25 mouse cellular contexts compared by ENCODE assay signal in the genomic region with DNA sequence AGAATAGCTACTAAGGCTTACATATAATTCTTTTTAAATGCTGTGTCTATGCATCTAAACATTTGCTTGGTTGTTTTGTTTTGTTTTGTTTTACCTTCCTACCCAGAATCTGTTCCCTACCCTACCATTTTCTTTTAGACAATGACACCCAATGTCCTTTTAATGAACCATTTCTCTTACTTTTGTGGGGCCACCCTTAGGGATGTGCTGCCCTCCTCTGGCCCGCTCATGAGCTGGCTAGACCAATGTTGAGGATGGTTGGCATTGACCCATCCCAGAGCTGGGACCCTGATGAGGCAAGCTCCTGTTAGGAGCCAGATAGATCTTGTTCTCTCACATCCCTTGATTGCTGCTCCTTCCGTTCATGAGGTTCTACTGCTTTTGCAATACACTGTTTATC.
DNase-seq lines count a peak whose midpoint lies in the region; ATAC-seq and TF ChIP-seq lines count a peak whose summit lies in the region.
"Had no signal": no experiment of that assay in that cellular context is flagged by ENCODE, and none has a peak within 500 bp of the region (broad histone marks: within the 10 kb centered on the region; RNA-seq: fewer than 3 reads in every experiment).

No protein-coding gene starts in this region.

- peaks cover 6% of the 10 kb centered on the region; the same call in 1 of the 2 replicates for H3K4me1 ChIP-seq in embryonic facial prominence, embryonic 14.5 days (ENCODE audit: control insufficient read depth, insufficient read depth, low read length)
- no peaks in the 10 kb centered on the region for H3K4me1 ChIP-seq in embryonic facial prominence, embryonic 10.5 days
- H3K4me1 ChIP-seq in intestine, postnatal 0 days (replicated peaks; ENCODE audit: control insufficient read depth, insufficient read depth, low read length): no peaks in the 10 kb centered on the region
- H3K4me1 ChIP-seq in intestine, embryonic 15.5 days (replicated peaks): 0 out of 2 replicates have a peak, but pooled peaks cover 4% of the 10 kb centered on the region
- H3K4me1 ChIP-seq in liver, embryonic 14.5 days (replicated peaks; ENCODE audit: control insufficient read depth in 2 of 2, insufficient read depth in 2 of 2, low read length in 1 of 2): no peaks in the 10 kb centered on the region
- no peaks in the 10 kb centered on the region for H3K4me1 ChIP-seq in liver, postnatal 0 days (ENCODE audit: insufficient read depth)
- H3K4me1 ChIP-seq: forebrain, embryonic 10.5 days; forebrain, embryonic 13.5 days had no signal

- no peaks in the 10 kb centered on the region for H3K36me3 ChIP-seq in embryonic facial prominence, embryonic 14.5 days (ENCODE audit: control insufficient read depth, insufficient read depth, low read length)
- H3K36me3 ChIP-seq in embryonic facial prominence, embryonic 10.5 days (replicated peaks): no peaks in the 10 kb centered on the region
- H3K36me3 ChIP-seq in intestine, postnatal 0 days (ENCODE audit: control insufficient read depth, insufficient read depth): no peaks in the 10 kb centered on the region
- H3K36me3 ChIP-seq in intestine, embryonic 15.5 days: no peaks in the 10 kb centered on the region
- no peaks in the 10 kb centered on the region for H3K36me3 ChIP-seq in liver, embryonic 14.5 days (replicated peaks; ENCODE audit: control insufficient read depth, insufficient read depth, low read depth)
- no peaks in the 10 kb centered on the region for H3K36me3 ChIP-seq in liver, postnatal 0 days (replicated peaks; ENCODE audit: insufficient read depth, low read length)
- H3K36me3 ChIP-seq: embryonic facial prominence, embryonic 13.5 days; forebrain, embryonic 10.5 days had no signal

- no peaks in the 10 kb centered on the region for H3K27me3 ChIP-seq in embryonic facial prominence, embryonic 14.5 days (replicated peaks; ENCODE audit: control insufficient read depth, insufficient read depth, low read length)
- H3K27me3 ChIP-seq in embryonic facial prominence, embryonic 10.5 days (replicated peaks; ENCODE audit: low read depth, poor library complexity, severe bottlenecking): no peaks in the 10 kb centered on the region
- no peaks in the 10 kb centered on the region for H3K27me3 ChIP-seq in intestine, postnatal 0 days (replicated peaks; ENCODE audit: control insufficient read depth, insufficient read depth, low read length)
- no peaks in the 10 kb centered on the region for H3K27me3 ChIP-seq in intestine, embryonic 15.5 days (replicated peaks)
- H3K27me3 ChIP-seq in liver, embryonic 14.5 days (ENCODE audit: control insufficient read depth, insufficient read depth, low read length): no peaks in the 10 kb centered on the region
- H3K27me3 ChIP-seq in liver, postnatal 0 days (ENCODE audit: insufficient read depth, low read length): no peaks in the 10 kb centered on the region
- H3K27me3 ChIP-seq: embryonic facial prominence, embryonic 13.5 days; forebrain, embryonic 13.5 days had no signal

- peak; percentile 37; the same call in 1 of the 2 replicates for TF ChIP-seq CTCF in intestine, postnatal 0 days (IDR thresholded peaks at IDR 0.05; ENCODE audit: low read depth)
- TF ChIP-seq CTCF in liver, embryonic 14.5 days (IDR thresholded peaks at IDR 0.05; ENCODE audit: low read depth): 0 out of 2 replicates have a peak, but pooled peaks have one; percentile 5
- TF ChIP-seq CTCF in liver, postnatal 0 days (IDR thresholded peaks at IDR 0.05; ENCODE audit: low read depth): no peak

- H3K4me2 ChIP-seq in embryonic facial prominence, embryonic 14.5 days (ENCODE audit: low read depth, low read length): no peak overlapping the region
- no peak overlapping the region for H3K4me2 ChIP-seq in intestine, postnatal 0 days (replicated peaks; ENCODE audit: low read depth)
- H3K4me2 ChIP-seq in intestine, embryonic 15.5 days (replicated peaks): no peak overlapping the region
- no peak overlapping the region for H3K4me2 ChIP-seq in liver, embryonic 14.5 days (ENCODE audit: low read depth)
- no peak overlapping the region for H3K4me2 ChIP-seq in liver, postnatal 0 days (ENCODE audit: low read depth, low read length)
- H3K4me2 ChIP-seq: embryonic facial prominence, embryonic 13.5 days; forebrain, embryonic 13.5 days; heart, embryonic 11.5 days; hindbrain, embryonic 14.5 days had no signal

- TF ChIP-seq EP300 in liver, embryonic 14.5 days (IDR thresholded peaks at IDR 0.05; ENCODE audit: low read depth): no peak
- TF ChIP-seq EP300 in liver, postnatal 0 days (IDR thresholded peaks at IDR 0.05; ENCODE audit: low read depth): no peak

- 85% methylated on average over 2 of the region's 2 CpGs for WGBS in embryonic facial prominence, embryonic 14.5 days
- 93% methylated on average over 2 of the region's 2 CpGs for WGBS in embryonic facial prominence, embryonic 10.5 days
- 88% methylated on average over 2 of the region's 2 CpGs for WGBS in intestine, postnatal 0 days
- whole genome bisulfite sequencing in intestine, embryonic 15.5 days: 93% methylated on average over 2 of the region's 2 CpGs
- WGBS in liver, embryonic 14.5 days (ENCODE audit: insufficient replicate concordance): 52% methylated on average over 2 of the region's 2 CpGs
- WGBS in liver, postnatal 0 days (ENCODE audit: insufficient replicate concordance): 75% methylated on average over 2 of the region's 2 CpGs

- H3K9ac ChIP-seq in embryonic facial prominence, embryonic 14.5 days (ENCODE audit: low read depth, low read length): no peak overlapping the region
- no peak overlapping the region for H3K9ac ChIP-seq in intestine, postnatal 0 days (ENCODE audit: low read depth, low read length)
- no peak overlapping the region for H3K9ac ChIP-seq in intestine, embryonic 15.5 days
- H3K9ac ChIP-seq in liver, embryonic 14.5 days (replicated peaks): no peak overlapping the region
- no peak overlapping the region for H3K9ac ChIP-seq in liver, postnatal 0 days (replicated peaks)
- H3K9ac ChIP-seq: embryonic facial prominence, embryonic 13.5 days; forebrain, embryonic 13.5 days; hindbrain, embryonic 14.5 days had no signal

- no peak for ATAC-seq in embryonic facial prominence, embryonic 14.5 days (ENCODE audit: low read depth)
- no peak for ATAC-seq in intestine, postnatal 0 days
- ATAC-seq in intestine, embryonic 15.5 days: no peak
- ATAC-seq in liver, embryonic 14.5 days (ENCODE audit: insufficient read depth): no peak
- ATAC-seq in liver, postnatal 0 days: no peak
- ATAC-seq: activated CD4-positive, CD25-positive, alpha-beta regulatory T cell, adult 4 months; forebrain, embryonic 13.5 days; forebrain, embryonic 16.5 days had no signal

- no peaks in the 10 kb centered on the region for H3K9me3 ChIP-seq in embryonic facial prominence, embryonic 14.5 days (ENCODE audit: control insufficient read depth, low read length)
- H3K9me3 ChIP-seq in embryonic facial prominence, embryonic 10.5 days: no peaks in the 10 kb centered on the region
- no peaks in the 10 kb centered on the region for H3K9me3 ChIP-seq in intestine, postnatal 0 days (ENCODE audit: control insufficient read depth)
- no peaks in the 10 kb centered on the region for H3K9me3 ChIP-seq in intestine, embryonic 15.5 days
- no peaks in the 10 kb centered on the region for H3K9me3 ChIP-seq in liver, embryonic 14.5 days (ENCODE audit: control insufficient read depth, low read length)
- no peaks in the 10 kb centered on the region for H3K9me3 ChIP-seq in liver, postnatal 0 days (ENCODE audit: low read length)
- H3K9me3 ChIP-seq: embryonic facial prominence, embryonic 13.5 days; forebrain, embryonic 10.5 days; forebrain, embryonic 13.5 days had no signal

- no peak overlapping the region for H3K4me3 ChIP-seq in embryonic facial prominence, embryonic 14.5 days (ENCODE audit: low read depth, low read length)
- no peak overlapping the region for H3K4me3 ChIP-seq in embryonic facial prominence, embryonic 10.5 days
- H3K4me3 ChIP-seq in intestine, postnatal 0 days (ENCODE audit: low read depth, low read length): no peak overlapping the region
- no peak overlapping the region for H3K4me3 ChIP-seq in intestine, embryonic 15.5 days (replicated peaks)
- no peak overlapping the region for H3K4me3 ChIP-seq in liver, embryonic 14.5 days (ENCODE audit: insufficient read depth in 1 of 2, low read depth in 2 of 2, low read length in 2 of 2)
- no peak overlapping the region for H3K4me3 ChIP-seq in liver, postnatal 0 days (ENCODE audit: low read depth, low read length)
- H3K4me3 ChIP-seq: embryonic facial prominence, embryonic 13.5 days; forebrain, embryonic 10.5 days; forebrain, embryonic 13.5 days; heart, adult 2 months had no signal

- H3K27ac ChIP-seq in embryonic facial prominence, embryonic 14.5 days (replicated peaks; ENCODE audit: low read depth, low read length): 0 out of 2 replicates have a peak overlapping the region, but pooled peaks have one; percentile 11
- no peak overlapping the region for H3K27ac ChIP-seq in embryonic facial prominence, embryonic 10.5 days (replicated peaks)
- no peak overlapping the region for H3K27ac ChIP-seq in intestine, postnatal 0 days (ENCODE audit: low read depth, low read length)
- H3K27ac ChIP-seq in intestine, embryonic 15.5 days: no peak overlapping the region
- no peak overlapping the region for H3K27ac ChIP-seq in liver, embryonic 14.5 days
- H3K27ac ChIP-seq in liver, postnatal 0 days (ENCODE audit: low read depth): no peak overlapping the region
- H3K27ac ChIP-seq: forebrain, embryonic 10.5 days; forebrain, embryonic 13.5 days; heart, adult 2 months; hindbrain, embryonic 14.5 days had no signal

- no peak for DNase-seq in embryonic facial prominence, embryonic 14.5 days (ENCODE audit: low spot score)
- no peak for DNase-seq in embryonic facial prominence, embryonic 10.5 days (ENCODE audit: low spot score)
- no peak for DNase-seq in liver, embryonic 14.5 days (ENCODE audit: low read depth in 3 of 3, low spot score in 3 of 3)
- DNase-seq in liver, postnatal 0 days: no peak
- peak; percentile 41 for DNase-seq in NIH3T3 (ENCODE audit: low read depth)
- DNase-seq in c-Kit-positive CD71-positive TER-119-positive erythroid progenitor cells, embryonic 14.5 days (ENCODE audit: low spot score): no peak
- DNase-seq: adrenal gland, adult 8-10 months; adrenal gland, postnatal 25 days; cerebellum, adult 18-20 months; cerebellum, adult 9-10 months; cerebellum, postnatal 25 days; gastrocnemius, postnatal 10 days; gastrocnemius, postnatal 36 days; heart, adult 2 months; heart, postnatal 10 days; heart, postnatal 36 days had no signal
